Mouse (Mus musculus): ENCODE results near the gene Siah3. TPM values are rescaled to one million over a fixed set of nuclear protein-coding genes. Genes with fewer than 3 reads are reported as not detected.

Siah3 gene
- total and polyA plus RNA-seq, 3 experiments = 0.04 to 0.29 TPM; not detected in 1

- H3K9ac ChIP-seq (ENCODE audit: control insufficient read depth, low read depth, low read length, poor library complexity, severe bottlenecking) = no peak overlapping the region
- H3K4me1 ChIP-seq (ENCODE audit: control insufficient read depth in 1 of 2, insufficient read depth in 2 of 2, low read length in 2 of 2) = no peaks in the 10 kb centered on the region
- H3K27ac ChIP-seq (ENCODE audit: control insufficient read depth, low read depth, low read length) = no peak overlapping the region
- H3K36me3 ChIP-seq (ENCODE audit: control insufficient read depth in 1 of 2, insufficient read depth in 2 of 2, low read length in 2 of 2) = no peaks in the 10 kb centered on the region
- TF ChIP-seq ZMIZ1 (IDR thresholded peaks at IDR 0.05; ENCODE audit: low read depth, low read length) (no peak), TAL1 (IDR thresholded peaks at IDR 0.05; ENCODE audit: low read length) (no peak), CHD1 (IDR thresholded peaks at IDR 0.05; ENCODE audit: low read depth, low read length) (no peak)
- H3K4me3 ChIP-seq (ENCODE audit: control insufficient read depth in 1 of 2, insufficient read depth in 1 of 2, low read depth in 2 of 2, low read length in 2 of 2) = no peak overlapping the region
- no peaks in the 10 kb centered on the region for H3K9me3 ChIP-seq (replicated peaks; ENCODE audit: insufficient read depth, low read length)
- no peaks in the 10 kb centered on the region for H3K79me2 ChIP-seq (ENCODE audit: control insufficient read depth, insufficient read depth, low read length, poor library complexity)
- no peak for DNase-seq (ENCODE audit: low read depth, low spot score)
- peaks cover 3 to 5% of the 10 kb centered on the region in 2 experiments; a peak in 3 of 4 replicates for H3K27me3 ChIP-seq (ENCODE audit: control insufficient read depth in 1 of 2, insufficient read depth in 2 of 2, low read length in 2 of 2)
These were observed 50.5 kb downstream of the Siah3 start for GRCm38 (mm10) chr14:75506246-75506645.

- no peaks in the 10 kb centered on the region for H3K79me2 ChIP-seq (ENCODE audit: control insufficient read depth, insufficient read depth, low read length, poor library complexity)
- H3K27me3 ChIP-seq (ENCODE audit: control insufficient read depth in 1 of 2, insufficient read depth in 2 of 2, low read length in 2 of 2) = peaks cover 3 to 5% of the 10 kb centered on the region in 2 experiments
- no peaks in the 10 kb centered on the region for H3K36me3 ChIP-seq (ENCODE audit: control insufficient read depth in 1 of 2, insufficient read depth in 2 of 2, low read length in 2 of 2)
- H3K27ac ChIP-seq (ENCODE audit: control insufficient read depth, low read depth, low read length) = no peak overlapping the region
- H3K9ac ChIP-seq (ENCODE audit: control insufficient read depth, low read depth, low read length, poor library complexity, severe bottlenecking) = no peak overlapping the region
- H3K9me3 ChIP-seq (replicated peaks; ENCODE audit: insufficient read depth, low read length) = no peaks in the 10 kb centered on the region
- no peaks in the 10 kb centered on the region for H3K4me1 ChIP-seq (ENCODE audit: control insufficient read depth in 1 of 2, insufficient read depth in 2 of 2, low read length in 2 of 2)
- TF ChIP-seq ZMIZ1 (IDR thresholded peaks at IDR 0.05; ENCODE audit: low read depth, low read length) (no peak), MAFK (IDR thresholded peaks at IDR 0.05; ENCODE audit: borderline replicate concordance, low read depth, low read length) (no peak), CHD1 (IDR thresholded peaks at IDR 0.05; ENCODE audit: low read depth, low read length) (no peak), NELFE (IDR thresholded peaks at IDR 0.05; ENCODE audit: low read depth, low read length) (no peak), CHD2 (IDR thresholded peaks at IDR 0.05; ENCODE audit: low read length) (no peak), POLR2AphosphoS5 (IDR thresholded peaks at IDR 0.05; ENCODE audit: borderline replicate concordance, low read depth, low read length) (no peak), CTCF (IDR thresholded peaks at IDR 0.05 in 2 of 3, conservative IDR thresholded peaks at IDR 0.05 in 1 of 3; ENCODE audit: control insufficient read depth in 1 of 3, insufficient read depth in 1 of 3, low read depth in 2 of 3, low read length in 3 of 3, poor library complexity in 1 of 3, severe bottlenecking in 1 of 3) (no peak), HCFC1 (IDR thresholded peaks at IDR 0.05; ENCODE audit: low read depth, low read length) (no peak), JUND (IDR thresholded peaks at IDR 0.05; ENCODE audit: low read depth, low read length) (no peak), USF2 (IDR thresholded peaks at IDR 0.05; ENCODE audit: borderline replicate concordance in 1 of 2, insufficient read depth in 1 of 2, low read depth in 1 of 2, low read length in 2 of 2) (no peak), USF1 (IDR thresholded peaks at IDR 0.05; ENCODE audit: low read depth, low read length) (no peak), NRF1 (IDR thresholded peaks at IDR 0.05; ENCODE audit: insufficient read depth, low read depth, low read length, poor library complexity, severe bottlenecking) (no peak), ZNF384 (IDR thresholded peaks at IDR 0.05; ENCODE audit: low read depth, low read length) (no peak), UBTF (IDR thresholded peaks at IDR 0.05; ENCODE audit: borderline replicate concordance, insufficient read depth, low read depth, low read length) (no peak), MEF2A (IDR thresholded peaks at IDR 0.05; ENCODE audit: extremely low read depth, insufficient replicate concordance, low read depth, low read length, poor library complexity, severe bottlenecking) (no peak), ELF1 (IDR thresholded peaks at IDR 0.05; ENCODE audit: low read depth, low read length) (no peak)
- no peak overlapping the region for H3K4me3 ChIP-seq (ENCODE audit: control insufficient read depth in 1 of 2, insufficient read depth in 1 of 2, low read depth in 2 of 2, low read length in 2 of 2)
- DNase-seq (ENCODE audit: low read depth, low spot score) = no peak
These were observed 54.3 kb downstream of the Siah3 start for GRCm38 (mm10) chr14:75510125-75510524.

Measured in MEL (cell line).